Mouse (Mus musculus): ENCODE results near the gene Awat2. TPM values are rescaled to one million over a fixed set of nuclear protein-coding genes. Genes with fewer than 3 reads are reported as not detected.

The Awat2 gene
- polyA plus RNA-seq, 1 experiment from 2014 or later, result 0.47 TPM

DNA sequence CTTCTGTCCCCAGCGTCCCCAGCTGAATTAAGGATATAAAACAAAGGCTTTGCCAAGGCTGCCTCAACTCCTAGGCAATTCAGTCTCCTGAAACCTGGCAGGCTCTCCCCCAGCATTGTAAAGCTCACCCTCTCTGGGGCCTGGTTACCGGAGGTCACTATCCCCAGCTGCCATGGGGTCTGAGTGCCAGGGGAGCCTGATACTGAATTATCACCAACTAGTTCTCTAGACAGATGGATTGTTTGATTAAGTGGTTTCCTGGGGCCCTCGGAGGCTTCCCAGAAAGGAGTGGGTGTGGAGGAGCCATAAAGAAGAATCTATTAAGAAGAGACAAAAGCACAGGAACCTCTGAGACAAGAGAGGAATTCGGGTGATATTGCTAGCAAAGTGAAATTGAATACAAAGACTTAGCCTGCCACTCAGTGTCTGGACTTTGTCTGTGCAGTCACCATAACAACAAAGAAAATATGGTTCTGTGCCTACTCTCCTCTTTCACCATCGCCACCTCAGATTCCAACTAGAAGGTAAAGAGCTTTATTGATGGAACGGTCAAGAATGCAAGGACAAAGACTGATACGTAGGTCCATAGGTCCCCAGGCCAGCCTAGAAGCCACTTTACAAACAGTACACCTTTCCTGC is 48.2 kb downstream of the Awat2 start:
- Histone ChIP-seq H3K4me3 (replicated peaks) (no peak overlapping the region), H3K9me3 (replicated peaks) (no peaks in the 10 kb centered on the region), H3K36me3 (no peaks in the 10 kb centered on the region), H3K9ac (no peak overlapping the region), H3K27me3 (peaks cover 55% of the 10 kb centered on the region), H3K4me2 (no peak overlapping the region), H3K4me1 (no peaks in the 10 kb centered on the region), H3K27ac (no peak overlapping the region)
- 60% methylated on average over 7 of the region's 7 CpGs for WGBS
- ATAC-seq (replicated peaks; ENCODE audit: low FRiP score), result no peak

DNA sequence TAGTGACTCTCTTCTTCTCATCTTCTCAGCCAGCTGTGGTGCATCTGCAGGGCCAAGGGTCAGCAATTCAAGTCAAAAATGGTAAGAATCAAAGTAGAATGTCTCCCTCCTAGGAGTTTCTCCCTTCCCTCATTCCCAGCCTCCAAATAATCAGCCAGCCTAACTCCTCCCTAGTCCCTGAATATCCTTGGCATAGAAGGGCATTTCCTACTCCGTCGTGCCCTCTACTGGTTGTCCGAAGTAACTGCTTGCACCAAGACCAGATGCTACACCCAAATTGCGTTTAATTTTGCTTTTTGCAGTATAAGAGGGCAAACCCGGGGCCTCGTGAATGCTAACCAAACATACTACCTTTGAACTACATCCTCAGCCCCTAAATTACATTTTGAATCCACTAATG is 50.2 kb downstream of the Awat2 start:
- no peaks in the 10 kb centered on the region for H3K4me1 ChIP-seq
- ATAC-seq (replicated peaks; ENCODE audit: low FRiP score), result no peak
- H3K27ac ChIP-seq, result no peak overlapping the region
- peaks cover 47% of the 10 kb centered on the region for H3K27me3 ChIP-seq
- H3K36me3 ChIP-seq, result no peaks in the 10 kb centered on the region
- H3K9me3 ChIP-seq (replicated peaks), result no peaks in the 10 kb centered on the region
- H3K9ac ChIP-seq, result no peak overlapping the region
- no peak overlapping the region for H3K4me3 ChIP-seq (replicated peaks)
- 32% methylated on average over 6 of the region's 6 CpGs for WGBS
- H3K4me2 ChIP-seq, result no peak overlapping the region

DNA sequence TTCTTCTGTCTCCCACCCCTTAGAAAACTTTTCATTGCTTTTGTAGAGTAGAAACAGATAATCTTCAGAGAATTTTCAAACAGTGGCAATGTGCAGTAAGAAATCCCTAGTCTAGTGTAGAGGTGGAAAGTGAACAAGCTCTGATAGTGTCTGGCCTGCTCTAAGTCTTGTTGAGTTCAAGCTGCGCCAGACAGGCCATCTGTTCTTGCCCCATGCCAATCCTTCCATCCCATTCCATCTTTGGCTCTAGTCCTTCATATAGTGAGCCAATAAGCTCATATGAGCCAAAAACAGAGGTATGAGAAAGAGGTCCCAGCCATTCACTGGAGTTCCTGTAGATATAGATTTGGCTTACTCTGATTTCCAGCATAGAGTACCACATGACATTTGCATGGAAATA is 52.6 kb downstream of the Awat2 start:
- H3K9ac ChIP-seq, result no peak overlapping the region
- H3K4me1 ChIP-seq, result no peaks in the 10 kb centered on the region
- WGBS, result 96% methylated on average over 1 of the region's 1 CpGs
- H3K4me3 ChIP-seq (replicated peaks), result no peak overlapping the region
- peaks cover 31% of the 10 kb centered on the region for H3K27me3 ChIP-seq
- ATAC-seq (replicated peaks; ENCODE audit: low FRiP score), result no peak
- no peak overlapping the region for H3K27ac ChIP-seq
- no peaks in the 10 kb centered on the region for H3K9me3 ChIP-seq (replicated peaks)
- H3K4me2 ChIP-seq, result no peak overlapping the region
- H3K36me3 ChIP-seq, result no peaks in the 10 kb centered on the region

DNA sequence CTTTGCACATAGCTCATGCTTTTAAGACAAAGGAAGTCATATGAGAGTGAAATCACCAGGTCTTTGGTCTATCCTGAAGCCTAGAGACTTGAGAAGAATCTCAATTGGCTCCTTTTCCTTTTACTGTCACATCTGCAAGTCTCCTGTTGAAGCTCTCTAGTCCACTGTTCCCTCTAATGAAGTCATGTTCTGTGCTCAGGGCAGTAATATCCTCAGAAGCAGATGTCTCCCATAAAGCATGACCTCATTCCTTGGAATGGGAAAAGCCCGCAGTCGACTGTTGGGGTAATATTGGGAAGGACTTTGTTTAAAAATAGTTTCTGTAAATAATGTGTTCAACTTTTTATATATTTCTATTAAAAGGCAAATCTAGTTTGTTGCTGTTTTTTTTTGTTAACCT is 85.5 kb downstream of the Awat2 start:
- no peak overlapping the region for H3K27ac ChIP-seq
- no peaks in the 10 kb centered on the region for H3K9me3 ChIP-seq (replicated peaks)
- no peak overlapping the region for H3K4me3 ChIP-seq (replicated peaks)
- no peak overlapping the region for H3K9ac ChIP-seq
- peaks cover 22% of the 10 kb centered on the region for H3K27me3 ChIP-seq
- H3K36me3 ChIP-seq, result no peaks in the 10 kb centered on the region
- 77% methylated on average over 2 of the region's 2 CpGs for WGBS
- no peaks in the 10 kb centered on the region for H3K4me1 ChIP-seq
- no peak for ATAC-seq (replicated peaks; ENCODE audit: low FRiP score)
- no peak overlapping the region for H3K4me2 ChIP-seq

MicroRNA genes within 50 kb of the gene (microRNA counts, 519-probe panel; counts per million panel counts)
- 2,810 counts per million, percentile 70 among the panel's probes with 10 or more counts for microRNA mmu-miR-676

Small RNAs within 50 kb of the gene (microRNA-seq; reads per million reads assigned to microRNA genes)
- 483 reads per million, percentile 74 among the genes with 10 or more reads in this experiment for gene Mir676

Other genes starting within 250 kb of the Awat2 start
- gene Otud6a, start 13.7 kb downstream of the Awat2 start, polyA plus RNA-seq (2015; fragmentation: Nextera tagmentation; extraction: Ambion mirVana), result 0.19 TPM in 1 of 2 replicates, not detected in the other
- gene Igbp1, start 51.6 kb upstream of the Awat2 start, polyA plus RNA-seq (2015; fragmentation: Nextera tagmentation; extraction: Ambion mirVana), result 39.9 and 40.6 TPM in 2 replicates
- not detected in 2 replicates for gene Dgat2l6, start 82.1 kb upstream of the Awat2 start, polyA plus RNA-seq (2015; fragmentation: Nextera tagmentation; extraction: Ambion mirVana)
- gene Awat1, start 129.5 kb upstream of the Awat2 start, polyA plus RNA-seq (2015; fragmentation: Nextera tagmentation; extraction: Ambion mirVana), result not detected in 2 replicates
- gene P2ry4, start 152.2 kb upstream of the Awat2 start, polyA plus RNA-seq (2015; fragmentation: Nextera tagmentation; extraction: Ambion mirVana), result not detected in 2 replicates
- gene Arr3, start 162.8 kb upstream of the Awat2 start, polyA plus RNA-seq (2015; fragmentation: Nextera tagmentation; extraction: Ambion mirVana), result not detected in 2 replicates
- gene Kif4, start 183.0 kb upstream of the Awat2 start, polyA plus RNA-seq (2015; fragmentation: Nextera tagmentation; extraction: Ambion mirVana), result 30.3 and 31.2 TPM in 2 replicates
- 101 TPM in 2 replicates for gene Pdzd11, start 183.9 kb upstream of the Awat2 start, polyA plus RNA-seq (2015; fragmentation: Nextera tagmentation; extraction: Ambion mirVana)